Comparison of ENCODE assay signal across 19 mouse cellular contexts in the genomic region with DNA sequence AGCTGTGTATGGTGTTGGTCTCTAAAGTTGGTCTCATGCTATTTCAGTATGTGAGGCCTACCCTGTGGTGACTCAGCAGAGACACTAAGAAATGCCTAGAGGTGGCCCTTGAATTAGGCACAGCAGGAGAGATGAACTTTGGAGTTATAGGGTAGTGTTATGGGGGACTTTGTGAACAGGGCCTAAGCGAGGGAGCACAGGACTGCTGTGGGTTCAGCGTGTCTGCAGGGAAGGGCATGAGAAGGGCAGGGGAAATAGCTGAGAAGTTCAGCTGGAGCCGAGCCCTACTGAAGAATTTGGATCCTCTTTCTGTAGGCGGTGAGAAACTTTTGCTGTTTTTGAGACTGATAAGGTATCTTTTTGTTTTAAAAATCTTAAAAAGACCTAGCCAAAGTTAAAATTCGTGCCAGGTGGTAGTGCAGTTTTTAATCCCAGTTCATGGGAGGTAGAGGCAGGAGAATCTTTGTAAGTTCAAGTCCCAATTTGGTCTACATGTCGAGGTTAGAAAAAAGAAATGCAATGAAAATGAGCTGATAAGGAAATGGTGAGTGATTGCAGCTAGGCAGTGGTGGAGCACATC.
DNase-seq lines count a peak whose midpoint lies in the region; ATAC-seq and TF ChIP-seq lines count a peak whose summit lies in the region.
"Had no signal": no experiment of that assay in that cellular context is flagged by ENCODE, and none has a peak within 500 bp of the region (broad histone marks: within the 10 kb centered on the region; RNA-seq: fewer than 3 reads in every experiment).

No protein-coding gene starts in this region.

- no peak overlapping the region for H3K9ac ChIP-seq in kidney, postnatal 0 days (ENCODE audit: low read depth, low read length)
- H3K9ac ChIP-seq in hindbrain, embryonic 11.5 days (ENCODE audit: low read depth, low read length) = no peak overlapping the region
- H3K9ac ChIP-seq: embryonic facial prominence, embryonic 13.5 days; heart, embryonic 13.5 days; limb, embryonic 13.5 days; midbrain, embryonic 12.5 days had no signal

- peak overlapping the region; percentile 83 for H3K27ac ChIP-seq in kidney, postnatal 0 days
- H3K27ac ChIP-seq in hindbrain, embryonic 11.5 days (ENCODE audit: low read depth, low read length) = no peak overlapping the region
- H3K27ac ChIP-seq: embryonic facial prominence, embryonic 13.5 days; heart, embryonic 13.5 days; hindbrain, embryonic 10.5 days; limb, embryonic 13.5 days; midbrain, embryonic 12.5 days; stomach, postnatal 0 days had no signal

- 79% methylated on average over 6 of the region's 6 CpGs for WGBS in kidney, postnatal 0 days
- WGBS in hindbrain, embryonic 11.5 days = 84% methylated on average over 6 of the region's 6 CpGs

- no peak for TF ChIP-seq CTCF in kidney, postnatal 0 days (IDR thresholded peaks at IDR 0.05; ENCODE audit: low read depth)

- H3K4me2 ChIP-seq in kidney, postnatal 0 days (ENCODE audit: low read length) = no peak overlapping the region
- no peak overlapping the region for H3K4me2 ChIP-seq in hindbrain, embryonic 11.5 days (replicated peaks; ENCODE audit: low read depth, low read length)
- H3K4me2 ChIP-seq: embryonic facial prominence, embryonic 13.5 days; heart, embryonic 13.5 days; limb, embryonic 13.5 days; midbrain, embryonic 12.5 days had no signal

- H3K9me3 ChIP-seq in kidney, postnatal 0 days (replicated peaks; ENCODE audit: low read length) = no peaks in the 10 kb centered on the region
- H3K9me3 ChIP-seq in hindbrain, embryonic 11.5 days (ENCODE audit: control insufficient read depth, low read length) = no peaks in the 10 kb centered on the region
- H3K9me3 ChIP-seq: embryonic facial prominence, embryonic 13.5 days; heart, embryonic 13.5 days; hindbrain, embryonic 10.5 days; limb, embryonic 13.5 days; midbrain, embryonic 12.5 days had no signal

- H3K27me3 ChIP-seq in kidney, postnatal 0 days (ENCODE audit: insufficient read depth, low read length) = no peaks in the 10 kb centered on the region
- no peaks in the 10 kb centered on the region for H3K27me3 ChIP-seq in hindbrain, embryonic 11.5 days (ENCODE audit: control insufficient read depth, insufficient read depth, low read length)
- H3K27me3 ChIP-seq: CH12.LX; embryonic facial prominence, embryonic 13.5 days; heart, embryonic 13.5 days; limb, embryonic 13.5 days; midbrain, embryonic 12.5 days had no signal

- no peak for ATAC-seq in kidney, postnatal 0 days (replicated peaks; ENCODE audit: low FRiP score, low read depth)
- no peak for ATAC-seq in hindbrain, embryonic 11.5 days (ENCODE audit: low FRiP score)
- ATAC-seq: intestine, postnatal 0 days had no signal

- H3K4me1 ChIP-seq in kidney, postnatal 0 days (replicated peaks; ENCODE audit: insufficient read depth, low read length) = peaks cover 9% of the 10 kb centered on the region; the same call in 1 of the 2 replicates
- H3K4me1 ChIP-seq in hindbrain, embryonic 11.5 days (replicated peaks; ENCODE audit: control insufficient read depth, insufficient read depth, low read length) = no peaks in the 10 kb centered on the region
- H3K4me1 ChIP-seq: midbrain, embryonic 12.5 days had no signal

- no peaks in the 10 kb centered on the region for H3K36me3 ChIP-seq in kidney, postnatal 0 days (ENCODE audit: insufficient read depth, low read length)
- no peaks in the 10 kb centered on the region for H3K36me3 ChIP-seq in hindbrain, embryonic 11.5 days (ENCODE audit: control insufficient read depth, insufficient read depth, low read length)
- H3K36me3 ChIP-seq: heart, embryonic 13.5 days; limb, embryonic 13.5 days; midbrain, embryonic 12.5 days had no signal

- no peak overlapping the region for H3K4me3 ChIP-seq in kidney, postnatal 0 days (replicated peaks; ENCODE audit: low read depth, low read length)
- H3K4me3 ChIP-seq in hindbrain, embryonic 11.5 days (ENCODE audit: low read depth, low read length) = no peak overlapping the region
- H3K4me3 ChIP-seq: embryonic facial prominence, embryonic 13.5 days; heart, embryonic 13.5 days; hindbrain, embryonic 10.5 days; limb, embryonic 13.5 days; midbrain, embryonic 12.5 days had no signal

- DNase-seq in adrenal gland, postnatal 10 days = peak; percentile 22
- no peak for DNase-seq in adrenal gland, postnatal 25 days
- DNase-seq in thymus, postnatal 4 days = peak; percentile 9
- no peak for DNase-seq in thymus, adult 18-20 months
- DNase-seq in kidney, postnatal 0 days (ENCODE audit: low spot score) = no peak
- no peak for DNase-seq in urinary bladder, adult 2 months (ENCODE audit: low spot score)
- DNase-seq in c-Kit-positive CD71-positive TER-119-positive erythroid progenitor cells, embryonic 14.5 days (ENCODE audit: low spot score) = no peak
- DNase-seq in hindbrain, embryonic 11.5 days (ENCODE audit: low spot score) = no peak
- DNase-seq: adrenal gland, adult 2 months; cerebellum, adult 8-10 months; layer of hippocampus, postnatal 36 days had no signal

Comparison
In these comparisons a context has a peak if more than half of its experiments do, and no peak if none do; other contexts are left out.
1. DNase-seq: peak in adrenal gland, postnatal 10 days (single experiment) and thymus, postnatal 4 days (single experiment); none in adrenal gland, postnatal 25 days (single experiment), thymus, adult 18-20 months (0 of 2), kidney, postnatal 0 days (single experiment), urinary bladder, adult 2 months (single experiment), c-Kit-positive CD71-positive TER-119-positive erythroid progenitor cells, embryonic 14.5 days (single experiment) and hindbrain, embryonic 11.5 days (single experiment).